Mouse (Mus musculus) brain, embryonic 18.5 days (tissue): ENCODE results near the gene Olfr955.

ENCODE experiments used
- DNase-seq: peaks from one replicate; pipeline ENCODE4 v3.0.0-alpha.2; 2012; ENCODE audit warnings: low read depth, low spot score

Gene Olfr955

GRCm38 (mm10) chr9:39471844-39472243 lies at the start of gene Olfr955:
TSS of gene Olfr955 (minus strand) at chr9:39471944.
- no peak for DNase-seq

GRCm38 (mm10) chr9:39518595-39518994 lies 46.9 kb upstream of the Olfr955 start:
- no peak for DNase-seq

DNA sequence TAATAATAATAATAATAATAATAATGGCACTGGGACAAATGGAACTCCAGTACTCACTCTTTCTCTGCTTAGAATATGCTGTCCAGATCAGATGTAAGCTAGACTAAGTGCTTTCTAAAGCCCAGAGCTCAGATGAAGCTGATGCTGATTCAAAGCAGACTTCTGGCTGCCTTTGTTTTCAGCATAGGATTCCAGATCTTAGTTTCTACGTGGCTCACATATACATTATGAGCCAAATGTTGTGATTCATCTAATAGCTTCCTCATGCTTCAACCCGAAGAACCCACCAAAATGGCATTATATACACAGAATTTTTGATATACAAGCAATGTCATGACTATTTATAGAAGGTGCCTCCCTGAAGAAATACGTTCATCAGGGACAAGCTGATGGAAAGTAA lies 43.8 kb upstream of the Olfr955 start, which contains the start of gene Olfr957:
Olfr957 (minus strand) TSS at position 279 of the 400 bp plus-strand sequence.
- no peak for DNase-seq

- no peak for DNase-seq
These were observed 37.7 kb upstream of the Olfr955 start for GRCm38 (mm10) chr9:39509412-39509811.

DNA sequence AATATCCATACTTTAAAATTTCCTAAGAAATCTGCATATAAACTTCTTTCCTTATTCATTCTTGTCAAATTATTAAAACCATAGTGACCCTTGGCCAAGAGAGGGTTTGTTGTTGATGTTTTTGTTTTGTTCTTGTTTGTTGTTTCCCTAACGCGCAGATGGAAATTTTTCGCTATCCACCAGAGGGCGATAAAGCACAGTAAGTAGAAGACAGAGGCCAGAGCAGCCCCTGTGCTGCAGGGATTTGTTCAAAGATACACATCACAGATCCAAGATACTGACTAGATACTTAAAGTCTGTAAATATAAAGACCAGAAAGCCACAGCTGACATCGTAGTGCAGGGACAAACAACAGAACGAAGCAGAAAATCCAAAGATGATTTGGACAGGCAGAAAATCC lies 37.3 kb upstream of the Olfr955 start:
- peak; percentile 49 for DNase-seq

DNA sequence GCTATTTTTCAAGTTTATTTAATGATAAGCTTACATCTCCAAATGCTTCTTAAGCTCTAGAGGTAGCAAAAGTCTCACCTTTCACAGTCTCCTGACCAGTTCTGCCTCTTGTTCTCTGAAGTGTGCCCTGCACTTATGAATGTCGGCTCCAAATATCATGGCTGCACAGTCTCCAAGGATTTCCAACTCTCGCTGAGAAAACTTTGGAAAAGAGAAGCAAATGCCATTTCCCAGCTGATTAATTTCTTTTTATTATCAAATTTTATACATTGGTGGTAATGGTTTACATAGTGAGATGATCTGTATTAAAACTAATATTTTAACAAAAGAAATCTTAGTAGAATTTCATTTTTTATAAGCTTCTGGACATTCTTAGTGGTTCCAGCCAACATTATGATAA lies 22.2 kb upstream of the Olfr955 start, which contains the start of gene Olfr44:
Olfr44 (minus strand) TSS at position 101 of the 400 bp plus-strand sequence.
- DNase-seq, result no peak

- no peak for DNase-seq
These were observed 15.3 kb downstream of the Olfr955 start, which contains the start of gene Olfr954 for GRCm38 (mm10) chr9:39456401-39456800. TSS of gene Olfr954 (plus strand) at chr9:39456701.

DNA sequence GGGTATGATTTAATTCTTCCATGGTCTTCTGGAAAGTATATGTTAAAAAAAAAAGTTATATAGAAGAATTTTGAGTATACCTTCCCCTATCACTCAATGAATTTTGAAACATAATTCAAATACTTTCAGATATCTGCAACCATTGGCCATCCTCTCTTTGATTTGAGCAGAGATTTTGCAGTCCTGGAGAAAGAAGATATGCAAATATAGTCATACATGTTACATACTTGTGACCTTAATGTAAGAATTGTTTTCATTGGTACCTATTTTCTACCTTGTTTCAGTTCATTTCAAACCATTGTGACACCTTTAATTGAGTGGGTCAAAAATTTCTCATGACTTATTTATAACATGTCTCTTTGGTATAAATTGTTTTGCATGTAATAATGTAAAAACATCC lies 44.7 kb downstream of the Olfr955 start, which contains the start of gene Olfr952:
Olfr952 (minus strand) TSS at position 101 of the 400 bp plus-strand sequence.
- no peak for DNase-seq
